Mouse (Mus musculus): ENCODE data around the gene Dpp9. TPM values are rescaled to one million over a fixed set of nuclear protein-coding genes. Genes with fewer than 3 reads are reported as not detected.

Dpp9 gene
- total RNA-seq, 1 experiment from 2014 or later, result 14.5 TPM

- ATAC-seq (ENCODE audit: extremely low read depth, insufficient number of reproducible peaks, low FRiP score, poor library complexity, severe bottlenecking), result no peak
Measured at GRCm38 (mm10) chr17:56148790-56149618, 69.7 kb downstream of the Dpp9 start.

- ATAC-seq (ENCODE audit: extremely low read depth, insufficient number of reproducible peaks, low FRiP score, poor library complexity, severe bottlenecking), result peak; percentile 65; the same call in 1 of the 2 replicates
Measured at GRCm38 (mm10) chr17:56148280-56148679, 70.4 kb downstream of the Dpp9 start.

GRCm38 (mm10) chr17:56147420-56147819, 71.3 kb downstream of the Dpp9 start:
- no peak for ATAC-seq (ENCODE audit: extremely low read depth, insufficient number of reproducible peaks, low FRiP score, poor library complexity, severe bottlenecking)

GRCm38 (mm10) chr17:56146131-56146530, 72.6 kb downstream of the Dpp9 start:
- ATAC-seq (ENCODE audit: extremely low read depth, insufficient number of reproducible peaks, low FRiP score, poor library complexity, severe bottlenecking), result no peak

GRCm38 (mm10) chr17:56144546-56144945, 74.2 kb downstream of the Dpp9 start:
- ATAC-seq (ENCODE audit: extremely low read depth, insufficient number of reproducible peaks, low FRiP score, poor library complexity, severe bottlenecking), result no peak

GRCm38 (mm10) chr17:56141702-56142605, 76.8 kb downstream of the Dpp9 start:
- no peak for ATAC-seq (ENCODE audit: extremely low read depth, insufficient number of reproducible peaks, low FRiP score, poor library complexity, severe bottlenecking)

GRCm38 (mm10) chr17:56139858-56140595, 78.7 kb downstream of the Dpp9 start, which contains the start of gene Sema6b:
Gene Sema6b (minus strand): TSS chr17:56140343.
- ATAC-seq (ENCODE audit: extremely low read depth, insufficient number of reproducible peaks, low FRiP score, poor library complexity, severe bottlenecking), result no peak

GRCm38 (mm10) chr17:56139355-56139754, 79.3 kb downstream of the Dpp9 start:
- no peak for ATAC-seq (ENCODE audit: extremely low read depth, insufficient number of reproducible peaks, low FRiP score, poor library complexity, severe bottlenecking)

GRCm38 (mm10) chr17:56137839-56138613, 80.7 kb downstream of the Dpp9 start:
- no peak for ATAC-seq (ENCODE audit: extremely low read depth, insufficient number of reproducible peaks, low FRiP score, poor library complexity, severe bottlenecking)

Other genes starting within 250 kb of the Dpp9 start
- gene Shd, start 248.4 kb downstream of the Dpp9 start, total RNA-seq (2017), result 1.4 and 1.7 TPM in 2 replicates
- gene Fsd1, start 232.4 kb downstream of the Dpp9 start, total RNA-seq (2017), result not detected in 2 replicates
- 1.6 TPM in 1 of 2 replicates, not detected in the other for gene Stap2, start 213.3 kb downstream of the Dpp9 start, total RNA-seq (2017)
- gene Mpnd, start 213.2 kb downstream of the Dpp9 start, total RNA-seq (2017), result 64.9 and 86.9 TPM in 2 replicates
- 44.8 and 48.6 TPM in 2 replicates for gene Sh3gl1, start 182.3 kb downstream of the Dpp9 start, total RNA-seq (2017)
- gene Chaf1a, start 178.5 kb downstream of the Dpp9 start, total RNA-seq (2017), result 1.4 TPM in 2 replicates
- gene Ubxn6, start 143.9 kb downstream of the Dpp9 start, total RNA-seq (2017), result 31.3 and 49.5 TPM in 2 replicates
- gene Hdgfl2, start 139.3 kb downstream of the Dpp9 start, total RNA-seq (2017), result 153 and 189 TPM in 2 replicates
- 1.1 and 1.2 TPM in 2 replicates for gene Plin4, start 109.1 kb downstream of the Dpp9 start, total RNA-seq (2017)
- 3.4 and 4.0 TPM in 2 replicates for gene Plin5, start 101.3 kb downstream of the Dpp9 start, total RNA-seq (2017)
- 126 and 131 TPM in 2 replicates for gene Lrg1, start 96.9 kb downstream of the Dpp9 start, total RNA-seq (2017)
- 11.3 and 11.5 TPM in 2 replicates for gene Sema6b, start 78.6 kb downstream of the Dpp9 start, total RNA-seq (2017)
- gene Tnfaip8l1, start 56.4 kb downstream of the Dpp9 start, total RNA-seq (2017), result 1.3 and 1.4 TPM in 2 replicates
- gene Mydgf, start 35.0 kb downstream of the Dpp9 start, total RNA-seq (2017), result 13.9 and 18.0 TPM in 2 replicates
- gene Fem1a, start 37.9 kb upstream of the Dpp9 start, total RNA-seq (2017), result 22.2 and 23.8 TPM in 2 replicates
- gene Ticam1, start 57.9 kb upstream of the Dpp9 start, total RNA-seq (2017), result 4.8 and 6.4 TPM in 2 replicates
- gene Plin3, start 74.0 kb upstream of the Dpp9 start, total RNA-seq (2017), result 13.5 and 14.2 TPM in 2 replicates
- gene Arrdc5, start 81.4 kb upstream of the Dpp9 start, total RNA-seq (2017), result not detected in 2 replicates
- 2.3 and 2.4 TPM in 2 replicates for gene Uhrf1, start 84.4 kb upstream of the Dpp9 start, total RNA-seq (2017)
- 27.2 and 29.6 TPM in 2 replicates for gene Kdm4b, start 107.2 kb upstream of the Dpp9 start, total RNA-seq (2017)